Mouse (Mus musculus) brain, embryonic 14.5 days (tissue): Measurements from ENCODE around the gene Afap1.

ENCODE experiments used
- CTCF ChIP-seq: fragments of 200-500 bp; IDR thresholded peaks from 2 replicates; pipeline ENCODE4 v1.5.1; 2012; ENCODE audit warnings: inconsistent platforms, mild to moderate bottlenecking, moderate library complexity, borderline replicate concordance; ENCODE audit not compliant: insufficient read depth, insufficient read length; ENCODE audit errors: extremely low read depth
- POLR2A ChIP-seq: fragments of 200-500 bp; IDR thresholded peaks from 2 replicates; pipeline ENCODE4 v1.6.1; 2012; ENCODE audit warnings: mild to moderate bottlenecking, inconsistent platforms, borderline replicate concordance; ENCODE audit not compliant: poor library complexity, insufficient read depth, insufficient read length, severe bottlenecking; ENCODE audit errors: extremely low read depth

- no peak for TF ChIP-seq CTCF
- TF ChIP-seq POLR2A = no peak
Observed at GRCm38 (mm10) chr5:35933059-35933458, 39.9 kb downstream of the Afap1 start.
